Mouse (Mus musculus) testis, adult 2 months (tissue): ENCODE measurements at regions not wholly inside any gene's neighbourhood (a gene's known extent, or its start where the extent isn't known, plus 50 kb on each side); places are given as distances from the start of the nearest gene placed in this dataset.

Experiments used
- CTCF ChIP-seq: fragments of 200-500 bp; IDR thresholded peaks from 2 replicates; pipeline ENCODE4 v1.5.1; 2012; ENCODE audit warnings: low read depth, mild to moderate bottlenecking, inconsistent platforms, low read length, moderate library complexity; ENCODE audit not compliant: control insufficient read depth, insufficient read depth, insufficient replicate concordance
- POLR2A ChIP-seq: fragments of 200-500 bp; IDR thresholded peaks from 2 replicates; pipeline ENCODE4 v1.6.1; 2012; ENCODE audit warnings: low read depth, mild to moderate bottlenecking, inconsistent platforms, low read length, moderate library complexity; ENCODE audit not compliant: control insufficient read depth

DNA sequence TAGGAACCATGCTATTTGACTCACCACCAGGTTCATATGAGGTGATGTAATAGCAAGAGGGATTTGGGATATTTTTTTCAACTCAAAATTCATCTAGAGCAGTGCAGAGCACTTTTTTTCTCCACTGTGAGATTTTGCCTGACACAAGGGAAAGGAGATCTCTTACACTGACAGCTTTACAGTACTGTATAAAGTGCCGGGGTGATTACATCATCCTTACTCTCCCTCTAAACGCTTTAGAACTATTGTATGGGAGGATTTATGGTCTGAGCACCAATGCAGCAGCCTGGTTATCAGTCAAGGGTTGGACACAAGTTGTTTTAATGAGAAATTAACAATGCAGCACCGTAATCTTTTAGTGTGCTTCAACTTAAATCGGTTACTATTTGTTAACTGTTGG is 196.5 kb downstream of the Bmp2 start:
- TF ChIP-seq CTCF (no peak), POLR2A (no peak)
